Mouse (Mus musculus): ENCODE measurements around the gene Prmt7. TPM values are rescaled to one million over a fixed set of nuclear protein-coding genes. Genes with fewer than 3 reads are reported as not detected.

Prmt7 gene
- polyA plus RNA-seq (2015; fragmentation: Nextera tagmentation; extraction: Ambion mirVana): 49.1 and 56.5 TPM in 2 replicates

GRCm38 (mm10) chr8:106210821-106211345 is at the start of gene Prmt7, which contains the start of gene Slc7a6os:
Prmt7 (plus strand) TSS chr8:106210936.
Slc7a6os (minus strand) TSS chr8:106210935.

DNA sequence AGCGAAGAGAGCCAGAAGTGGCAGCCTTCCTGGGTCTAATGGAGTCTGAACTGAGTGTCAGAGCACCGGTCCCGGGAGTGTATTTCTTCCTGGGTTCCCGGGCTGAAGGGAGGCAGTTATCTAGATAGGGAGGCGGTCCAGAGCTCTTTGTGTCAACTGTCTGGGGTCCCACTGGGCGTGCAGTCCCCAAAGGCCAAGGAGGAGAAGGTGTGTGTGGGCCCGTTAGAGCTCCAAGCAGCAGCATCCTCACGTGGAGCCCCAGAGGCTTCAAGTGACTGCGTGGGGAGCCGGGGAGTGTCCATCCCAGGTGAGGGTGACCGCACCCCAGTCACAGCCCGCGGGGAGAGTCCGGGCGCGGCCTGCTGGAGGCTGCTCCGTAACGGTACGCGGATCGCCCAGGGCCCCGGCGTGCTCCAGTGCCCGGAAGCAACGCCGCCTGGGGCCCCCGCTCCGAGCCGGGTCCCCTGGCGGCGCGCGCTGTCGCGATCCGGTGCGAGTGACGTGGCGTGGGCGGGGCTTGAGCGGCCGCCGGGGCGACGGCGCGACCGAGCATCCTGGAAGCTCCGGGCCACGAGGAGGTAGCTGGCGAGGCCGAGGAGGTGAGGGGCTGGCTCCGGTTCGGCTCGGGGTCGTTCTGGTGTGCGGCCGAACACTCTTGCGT is 42.2 kb upstream of the Prmt7 start, which contains the start of gene Slc7a6:
TSS of gene Slc7a6 (plus strand) at position 502 of the 661 bp plus-strand sequence.

Other genes with a start within 250 kb of the Prmt7 start
- gene Slc12a4, start 244.8 kb upstream of the Prmt7 start, polyA plus RNA-seq (2015; fragmentation: Nextera tagmentation; extraction: Ambion mirVana): 15.6 and 15.7 TPM in 2 replicates
- not detected in 2 replicates for gene Dpep3, start 231.5 kb upstream of the Prmt7 start, polyA plus RNA-seq (2015; fragmentation: Nextera tagmentation; extraction: Ambion mirVana)
- gene Dus2, start 219.6 kb upstream of the Prmt7 start, polyA plus RNA-seq (2015; fragmentation: Nextera tagmentation; extraction: Ambion mirVana): 25.2 and 25.4 TPM in 2 replicates
- 0.21 TPM in 1 of 2 replicates, not detected in the other for gene Dpep2nb, start 205.0 kb upstream of the Prmt7 start, polyA plus RNA-seq (2015; fragmentation: Nextera tagmentation; extraction: Ambion mirVana)
- 19.0 and 19.6 TPM in 2 replicates for gene Ddx28, start 199.1 kb upstream of the Prmt7 start, polyA plus RNA-seq (2015; fragmentation: Nextera tagmentation; extraction: Ambion mirVana)
- gene Nfatc3, start 152.1 kb upstream of the Prmt7 start, polyA plus RNA-seq (2015; fragmentation: Nextera tagmentation; extraction: Ambion mirVana): 2.7 and 2.9 TPM in 2 replicates
- 0.13 and 0.48 TPM in 2 replicates for gene Esrp2, start 74.0 kb upstream of the Prmt7 start, polyA plus RNA-seq (2015; fragmentation: Nextera tagmentation; extraction: Ambion mirVana)
- 15.2 and 15.4 TPM in 2 replicates for gene Pla2g15, start 60.5 kb upstream of the Prmt7 start, polyA plus RNA-seq (2015; fragmentation: Nextera tagmentation; extraction: Ambion mirVana)
- 46.4 and 47.3 TPM in 2 replicates for gene Slc7a6, start 42.1 kb upstream of the Prmt7 start, polyA plus RNA-seq (2015; fragmentation: Nextera tagmentation; extraction: Ambion mirVana)
- 32.3 and 36.1 TPM in 2 replicates for gene Slc7a6os, start within 50 bp of the Prmt7 start, polyA plus RNA-seq (2015; fragmentation: Nextera tagmentation; extraction: Ambion mirVana)
- gene Smpd3, start 127.1 kb downstream of the Prmt7 start, polyA plus RNA-seq (2015; fragmentation: Nextera tagmentation; extraction: Ambion mirVana): 43.8 and 49.5 TPM in 2 replicates
- gene Zfp90, start 204.4 kb downstream of the Prmt7 start, polyA plus RNA-seq (2015; fragmentation: Nextera tagmentation; extraction: Ambion mirVana): 30.2 and 32.6 TPM in 2 replicates